Mouse (Mus musculus) layer of hippocampus, adult 11-12 months (tissue): ENCODE data around the gene Dpysl4.

ENCODE experiments used
- DNase-seq: peaks from one replicate; pipeline ENCODE4 v3.0.0; 2022; ENCODE audit warnings: low spot score

The Dpysl4 gene

GRCm38 (mm10) chr7:139096399-139096798 lies 10.6 kb downstream of the Dpysl4 start:
- no peak for DNase-seq

- no peak for DNase-seq
Measured at GRCm38 (mm10) chr7:139100531-139101095, 14.8 kb downstream of the Dpysl4 start.

DNA sequence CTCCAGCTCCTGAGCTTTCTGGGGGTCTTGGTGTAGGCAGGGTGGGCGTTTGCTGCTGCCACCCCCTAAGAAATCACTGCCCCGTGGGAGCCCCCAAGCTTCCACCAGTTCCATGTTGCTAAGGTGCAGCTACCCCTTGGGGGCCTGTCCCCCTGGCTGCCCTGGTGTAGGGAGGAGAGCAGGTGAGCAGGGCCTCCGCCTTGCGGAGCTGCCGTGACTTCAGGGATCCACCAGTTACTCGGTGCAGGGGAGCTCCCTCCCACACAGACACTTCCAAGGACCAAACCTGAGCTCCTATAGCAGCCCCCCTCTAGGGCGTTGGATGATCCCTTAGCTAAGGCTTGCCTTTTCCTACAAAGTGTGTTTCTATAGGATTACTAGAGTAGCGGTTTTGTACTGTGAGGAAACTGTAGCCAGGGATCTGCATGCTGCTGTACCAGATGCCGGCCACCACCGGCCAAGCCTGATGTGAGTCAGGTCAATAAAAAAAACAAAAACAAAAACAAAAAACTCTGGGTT lies 15.5 kb downstream of the Dpysl4 start:
- no peak for DNase-seq

DNA sequence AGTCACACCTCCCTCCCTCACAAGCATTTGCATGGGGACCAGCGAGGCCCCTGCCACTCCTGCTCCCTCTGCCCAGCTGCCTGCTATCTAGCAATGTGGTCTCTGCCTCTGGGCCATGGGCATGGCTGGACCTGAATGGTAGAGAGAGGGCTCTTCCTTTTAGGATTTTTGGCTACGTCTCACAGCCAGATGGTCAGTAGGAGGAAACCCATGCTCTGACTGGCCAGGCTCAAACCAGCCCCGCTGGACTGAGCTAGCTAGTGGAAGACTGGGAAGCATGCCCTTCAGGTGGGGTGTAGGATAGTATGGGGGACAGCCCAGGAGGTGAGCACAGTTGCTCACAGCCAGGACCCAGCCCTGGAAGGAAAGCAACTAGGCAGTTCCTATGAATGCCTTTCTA lies 16.0 kb downstream of the Dpysl4 start:
- no peak for DNase-seq

DNA sequence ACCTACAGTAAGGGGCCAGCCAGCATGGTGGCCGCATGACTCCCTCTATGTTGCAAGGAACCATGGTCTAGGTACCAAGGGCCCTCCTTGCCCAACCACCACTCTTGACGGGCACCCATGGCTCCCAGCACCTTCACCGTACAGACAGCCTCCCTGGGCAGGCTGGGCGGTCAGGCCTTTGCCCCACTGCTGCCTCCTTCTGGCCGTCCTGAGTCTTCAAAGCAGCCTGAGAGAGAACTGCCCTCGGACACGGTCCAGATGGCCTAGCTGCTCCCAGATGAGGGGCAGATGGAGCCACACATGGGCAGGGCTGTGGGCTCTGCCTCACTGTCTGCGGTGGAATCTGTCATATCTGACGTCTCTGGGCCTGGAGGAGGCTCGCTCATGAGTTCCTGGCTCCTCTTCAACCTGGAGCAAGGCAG lies 18.2 kb downstream of the Dpysl4 start:
- no peak for DNase-seq

DNA sequence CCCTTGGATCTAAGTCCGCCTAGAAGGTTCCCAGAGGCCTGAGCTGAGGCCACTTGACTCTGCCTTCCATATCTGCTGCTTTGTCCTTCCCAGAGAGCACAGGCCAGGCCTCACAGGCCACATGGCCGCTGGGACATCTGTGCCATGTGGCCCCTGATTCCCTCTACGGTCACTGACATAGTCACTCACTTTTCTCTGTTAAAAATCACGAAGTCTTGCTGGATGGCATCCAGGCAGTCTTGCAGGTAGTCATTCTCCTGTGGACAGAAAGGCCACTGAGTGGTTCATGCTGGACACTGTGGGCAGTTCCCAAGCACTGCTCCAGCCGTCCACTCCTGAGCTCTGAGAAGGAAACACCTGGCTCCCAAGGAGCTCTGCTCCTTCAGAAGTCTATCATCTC lies 19.3 kb downstream of the Dpysl4 start:
- DNase-seq: no peak

- DNase-seq: no peak
Measured at GRCm38 (mm10) chr7:139105705-139106104, 19.9 kb downstream of the Dpysl4 start.

GRCm38 (mm10) chr7:139107908-139108650 lies 22.3 kb downstream of the Dpysl4 start:
- no peak for DNase-seq

DNA sequence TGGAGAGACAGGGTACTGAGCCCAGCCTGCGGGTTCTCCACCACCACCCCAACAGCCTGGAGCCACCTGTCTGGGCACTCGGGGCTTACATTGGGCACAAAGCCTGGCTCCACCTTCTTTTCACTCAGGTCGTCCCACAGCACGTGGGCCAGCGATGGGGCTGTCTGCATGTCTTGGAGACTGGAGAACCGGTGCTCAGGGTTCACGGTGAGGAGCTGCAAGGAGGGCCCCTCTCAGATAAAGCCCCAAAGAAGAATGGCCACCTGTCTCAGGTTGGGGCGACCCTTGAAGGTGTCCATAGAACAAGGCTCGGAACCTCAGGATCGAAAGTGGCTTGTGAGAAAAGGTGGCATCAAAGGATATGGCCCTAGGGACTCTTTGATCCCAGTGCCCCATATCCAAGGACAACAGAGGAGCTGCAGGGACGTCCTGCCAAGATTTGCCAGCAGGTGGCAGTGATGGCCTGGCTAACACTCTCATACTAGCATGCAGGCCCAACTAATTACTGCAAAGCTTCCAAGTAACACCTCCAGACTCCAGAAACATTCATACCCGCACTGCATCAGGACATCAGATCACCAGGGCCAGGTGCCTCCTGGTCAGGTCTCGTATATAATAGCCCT lies 33.5 kb downstream of the Dpysl4 start:
- peak; percentile 93 for DNase-seq

DNA sequence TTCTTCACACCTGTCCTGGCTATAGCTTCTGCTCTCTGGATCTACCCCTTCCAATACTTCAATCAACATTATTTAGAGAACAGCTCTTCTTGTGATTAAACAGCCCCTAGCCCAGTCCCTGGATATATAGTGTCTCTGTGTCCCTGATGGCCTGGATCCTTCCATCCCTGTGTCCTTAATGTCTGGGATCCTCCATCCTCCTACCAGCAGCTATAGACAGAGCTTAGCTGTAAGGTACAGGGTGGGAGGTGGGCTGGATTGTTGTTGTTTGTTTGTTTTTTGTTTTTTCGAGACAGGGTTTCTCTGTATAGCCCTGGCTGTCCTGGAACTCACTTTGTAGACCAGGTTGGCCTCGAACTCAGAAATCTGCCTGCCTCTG lies 34.0 kb downstream of the Dpysl4 start:
- no peak for DNase-seq

DNA sequence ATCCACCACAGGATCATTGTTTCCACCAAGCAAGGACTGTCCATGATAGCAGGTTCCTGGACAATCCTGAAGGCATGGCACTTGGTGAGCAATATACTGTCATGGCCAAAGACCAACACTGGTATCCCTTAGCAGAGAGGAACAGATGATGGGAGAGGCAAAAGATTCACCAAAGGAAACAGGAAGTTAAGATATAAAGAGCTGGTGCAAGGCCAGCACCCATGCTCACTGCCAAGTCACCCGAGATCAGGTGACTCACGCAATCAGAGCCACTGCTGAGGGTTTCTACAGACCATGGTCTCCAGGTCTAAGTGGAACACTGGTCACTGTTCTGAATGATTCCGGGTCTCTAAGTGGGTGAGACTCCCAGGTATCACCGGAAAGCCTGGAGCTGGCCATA lies 40.1 kb downstream of the Dpysl4 start:
- DNase-seq: no peak

DNA sequence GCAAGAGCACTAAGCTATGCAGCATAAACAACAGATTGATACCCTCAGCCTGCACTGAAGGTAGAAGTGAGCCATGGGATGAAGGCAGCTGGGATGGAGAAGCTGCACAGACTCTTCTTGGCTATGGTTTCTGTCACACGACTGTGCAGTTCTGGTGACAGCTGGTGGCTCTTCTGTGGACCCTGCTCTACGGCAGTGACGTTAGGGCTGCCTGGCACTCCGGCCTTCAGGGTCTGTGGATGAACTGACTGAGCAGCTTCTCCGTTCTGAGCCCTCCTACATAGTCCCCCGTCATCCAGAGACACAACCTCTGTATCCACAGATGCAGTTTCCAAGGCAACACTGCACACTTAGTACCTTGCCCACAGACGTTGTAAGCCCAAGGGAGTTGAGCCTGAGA lies 40.7 kb downstream of the Dpysl4 start:
- peak; percentile 52 for DNase-seq

- DNase-seq: no peak
Measured at GRCm38 (mm10) chr7:139128994-139129393, 43.2 kb downstream of the Dpysl4 start.

- no peak for DNase-seq
Measured at GRCm38 (mm10) chr7:139130361-139130760, 44.6 kb downstream of the Dpysl4 start.

- DNase-seq: no peak
Measured at GRCm38 (mm10) chr7:139131538-139131937, 45.7 kb downstream of the Dpysl4 start.

DNA sequence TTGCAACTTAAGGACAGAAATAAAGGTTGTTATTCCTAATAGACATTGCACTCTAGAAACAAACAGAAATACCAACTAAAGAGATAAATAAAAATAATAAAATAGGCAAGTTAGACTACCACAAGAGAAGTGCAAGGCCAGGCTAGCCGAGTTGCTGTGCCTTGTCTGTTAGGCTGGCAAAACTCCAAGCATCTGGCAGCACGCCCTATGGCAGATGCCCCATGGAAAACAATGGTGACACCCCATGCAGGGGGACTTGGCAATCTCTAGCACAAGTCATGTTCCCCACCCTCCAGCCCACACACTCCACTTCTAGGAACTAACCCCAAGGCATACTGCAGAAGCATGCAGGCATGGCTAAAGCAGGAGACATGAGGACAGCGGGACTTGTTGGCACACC lies 47.6 kb downstream of the Dpysl4 start:
- DNase-seq: peak; percentile 63

DNA sequence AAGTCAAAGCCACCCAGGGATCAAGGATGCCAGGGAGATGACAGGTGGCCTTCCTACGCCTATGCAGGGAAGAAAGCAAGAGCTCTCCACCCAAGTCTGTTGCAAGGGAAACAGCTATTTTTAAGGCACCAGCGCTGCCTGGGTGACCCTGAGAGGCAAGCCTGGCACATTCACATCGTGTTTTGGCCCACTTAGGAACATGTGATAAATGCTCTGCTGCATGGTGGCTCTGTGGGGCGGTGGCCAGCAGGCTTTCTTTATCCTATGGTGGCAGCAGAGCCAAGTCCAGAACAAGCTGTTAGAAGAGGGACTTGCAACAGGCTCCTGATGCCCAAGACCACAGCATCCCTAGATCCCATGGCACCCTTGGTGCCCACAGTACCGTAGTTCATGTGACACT lies 49.4 kb downstream of the Dpysl4 start:
- DNase-seq: no peak

GRCm38 (mm10) chr7:139136906-139137491 lies 51.2 kb downstream of the Dpysl4 start:
- peak; percentile 45 for DNase-seq

DNA sequence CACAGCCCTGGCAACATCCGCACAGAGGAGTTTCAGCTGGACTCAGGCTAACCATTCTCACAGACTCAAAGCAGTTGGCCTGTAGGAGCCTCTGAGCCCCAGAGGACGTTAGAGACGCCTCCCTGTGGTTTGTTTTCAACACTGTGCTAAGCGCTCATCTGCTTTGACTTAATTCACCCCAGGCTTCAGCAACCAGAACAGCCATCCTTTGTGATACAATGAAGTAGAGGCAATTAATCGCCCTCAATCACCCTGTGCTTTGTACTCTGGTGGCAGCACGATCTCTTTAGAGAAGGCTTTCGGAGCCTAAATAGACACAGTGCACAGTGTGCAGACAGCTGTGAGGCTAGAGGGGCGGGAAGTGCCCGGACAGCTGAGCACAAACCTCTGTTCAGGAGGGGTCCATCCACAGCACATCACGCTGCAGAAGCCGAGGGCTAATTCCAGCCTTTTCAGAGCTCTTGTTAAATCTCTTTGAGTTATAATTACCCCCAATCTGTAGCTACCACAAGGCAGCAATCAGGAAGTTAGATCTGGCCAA lies 54.2 kb downstream of the Dpysl4 start:
- peak; percentile 48 for DNase-seq

DNA sequence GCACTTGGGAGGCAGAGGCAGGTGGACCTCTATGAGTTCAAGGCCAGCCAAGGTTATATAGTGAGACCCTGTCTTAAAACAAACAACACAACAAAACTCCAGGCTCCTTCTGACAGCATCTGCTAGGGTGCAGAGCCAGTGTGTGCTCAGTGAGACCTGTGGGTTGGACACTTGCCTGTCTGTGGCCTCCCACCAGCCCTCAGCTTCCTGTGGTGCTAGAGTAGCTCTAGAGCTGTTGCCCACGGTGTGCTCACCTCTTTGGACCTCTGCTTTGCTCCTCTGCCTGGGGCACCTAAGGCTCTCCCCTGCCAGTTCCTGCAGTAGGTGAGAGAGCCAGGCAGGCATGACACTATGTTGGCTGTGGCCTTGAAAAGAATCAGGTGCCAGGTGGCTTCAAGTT lies 58.0 kb downstream of the Dpysl4 start:
- no peak for DNase-seq

- peak; percentile 51 for DNase-seq
Measured at GRCm38 (mm10) chr7:139145891-139146290, 60.1 kb downstream of the Dpysl4 start.

DNA sequence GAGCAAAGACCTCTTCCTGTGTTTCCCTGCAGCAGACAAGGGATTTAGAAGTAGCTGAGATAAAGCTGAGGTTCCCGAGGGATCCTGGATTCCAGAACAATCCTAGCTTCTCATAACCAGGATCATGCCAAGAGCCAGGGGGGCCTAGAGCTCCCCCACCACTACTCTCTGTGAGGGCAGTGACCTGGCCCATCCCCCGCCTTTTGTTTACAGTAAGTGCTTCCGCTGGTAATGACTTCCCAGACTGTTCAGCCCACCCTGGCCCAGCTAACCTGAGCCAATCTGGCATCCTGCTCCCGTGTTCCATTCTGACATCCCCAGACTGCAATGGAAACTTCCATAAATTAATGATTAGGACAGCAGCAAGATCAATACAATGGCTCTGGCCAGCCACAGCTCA lies 61.6 kb downstream of the Dpysl4 start:
- no peak for DNase-seq

GRCm38 (mm10) chr7:139149373-139149772 lies 63.6 kb downstream of the Dpysl4 start:
- no peak for DNase-seq
